Mouse (Mus musculus) CH12F3 (cell line): ENCODE data around the gene Cd300lb.

Source experiments
- in situ Hi-C: fragments of 300-500 bp; cut with MboI; formaldehyde crosslinking; loops from 2 replicates; pipeline ENCODE4 v1.14.3; 2020; ENCODE audit warnings: low sequenced_read_pairs

Gene Cd300lb

GRCm38 (mm10) chr11:114884380-114885100, 49.6 kb downstream of the Cd300lb start:
- in situ Hi-C loops: no loop called here

GRCm38 (mm10) chr11:114883251-114883789, 50.9 kb downstream of the Cd300lb start:
- in situ Hi-C loops: no loop called here

DNA sequence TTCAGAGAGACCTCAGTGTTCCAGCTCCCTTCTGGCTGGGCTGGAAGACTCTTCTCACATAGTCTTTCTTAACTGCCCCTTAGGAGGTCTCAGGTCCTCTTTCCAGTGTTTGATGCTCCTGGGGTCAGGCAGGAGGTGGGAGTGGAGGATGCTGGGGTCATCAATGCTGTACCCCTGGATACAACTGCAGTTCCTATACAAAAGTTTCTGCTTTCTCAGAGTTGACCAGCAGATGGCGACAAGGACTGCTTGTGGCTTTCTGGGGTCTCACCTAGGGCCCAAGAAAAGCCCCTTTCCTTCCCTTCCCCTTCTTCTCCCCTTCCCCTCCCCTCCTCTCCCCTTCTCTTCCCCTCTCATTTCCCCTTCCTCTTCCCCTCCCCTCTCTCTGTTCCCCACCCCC, 53.6 kb downstream of the Cd300lb start:
- in situ Hi-C loops: no loop called here

- in situ Hi-C loops: no loop called here
Measured at GRCm38 (mm10) chr11:114880185-114880584, 54.0 kb downstream of the Cd300lb start.

- in situ Hi-C loops: no loop called here
Measured at GRCm38 (mm10) chr11:114879666-114880065, 54.5 kb downstream of the Cd300lb start.

DNA sequence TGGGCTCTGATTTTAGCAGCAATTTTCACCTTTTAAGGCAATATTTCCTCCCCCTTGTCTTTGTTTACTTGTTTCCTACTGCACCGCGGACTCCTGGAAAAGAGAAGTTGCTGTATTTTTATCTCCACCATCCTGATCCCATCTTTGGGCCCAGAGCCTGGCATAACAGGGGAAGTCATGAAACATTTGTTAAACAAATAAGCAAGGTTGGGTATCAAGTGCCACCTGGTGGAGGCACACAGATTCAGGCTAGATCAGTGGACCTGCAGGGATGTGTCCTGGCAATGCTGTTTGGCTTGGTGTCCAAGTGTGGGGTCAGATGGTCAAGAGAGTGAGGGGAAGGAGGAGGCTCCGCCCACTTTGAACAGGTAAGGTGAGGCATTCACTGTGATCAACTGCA, 57.0 kb downstream of the Cd300lb start:
- in situ Hi-C loops: no loop called here

DNA sequence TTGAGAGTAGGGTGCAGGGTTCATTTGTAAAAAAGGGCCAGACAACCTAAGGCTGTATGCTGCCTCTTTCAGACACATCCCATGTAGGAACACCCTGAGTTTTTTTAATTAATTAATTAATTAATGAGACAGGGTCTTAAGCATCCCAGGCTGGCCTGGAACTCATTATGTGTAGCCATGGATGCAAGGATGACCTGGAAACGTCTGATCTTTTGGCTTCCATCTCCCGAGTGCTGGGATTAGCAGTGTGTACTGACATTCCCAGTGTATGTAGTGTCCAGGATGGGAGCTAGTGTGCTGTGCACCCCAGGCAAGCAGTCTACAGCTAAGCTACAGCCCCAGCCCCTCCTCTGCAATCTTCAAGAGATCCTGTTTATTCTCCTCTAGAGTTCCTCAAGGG, 57.6 kb downstream of the Cd300lb start:
- in situ Hi-C loops: no loop called here

GRCm38 (mm10) chr11:114876176-114876575, 58.0 kb downstream of the Cd300lb start:
- in situ Hi-C loops: no loop called here

DNA sequence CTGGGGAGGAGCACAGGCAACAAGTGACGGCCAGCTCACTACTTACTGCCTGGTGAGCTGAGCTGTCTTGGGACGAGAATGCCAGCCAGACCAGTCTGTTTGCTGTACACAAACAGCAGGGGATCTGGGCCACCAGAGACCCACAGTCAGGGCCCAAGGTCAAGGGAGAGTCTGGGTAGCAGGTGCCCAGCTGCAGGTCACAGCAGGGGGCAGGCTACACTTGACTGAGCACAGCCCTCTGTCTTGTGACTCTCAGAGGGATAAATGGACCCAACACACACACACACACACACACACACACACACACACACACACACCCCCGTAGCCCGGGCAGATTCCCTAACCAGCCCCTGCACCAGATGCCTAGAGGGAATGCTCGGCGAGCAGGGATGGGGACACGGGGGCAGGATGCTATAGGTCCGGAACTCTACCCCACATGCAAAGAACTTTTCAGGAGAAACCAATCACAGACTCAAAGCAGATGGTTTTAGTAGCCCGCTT, 58.8 kb downstream of the Cd300lb start:
- in situ Hi-C loops: no loop called here

GRCm38 (mm10) chr11:114874226-114875145, 59.7 kb downstream of the Cd300lb start:
- in situ Hi-C loops: no loop called here

DNA sequence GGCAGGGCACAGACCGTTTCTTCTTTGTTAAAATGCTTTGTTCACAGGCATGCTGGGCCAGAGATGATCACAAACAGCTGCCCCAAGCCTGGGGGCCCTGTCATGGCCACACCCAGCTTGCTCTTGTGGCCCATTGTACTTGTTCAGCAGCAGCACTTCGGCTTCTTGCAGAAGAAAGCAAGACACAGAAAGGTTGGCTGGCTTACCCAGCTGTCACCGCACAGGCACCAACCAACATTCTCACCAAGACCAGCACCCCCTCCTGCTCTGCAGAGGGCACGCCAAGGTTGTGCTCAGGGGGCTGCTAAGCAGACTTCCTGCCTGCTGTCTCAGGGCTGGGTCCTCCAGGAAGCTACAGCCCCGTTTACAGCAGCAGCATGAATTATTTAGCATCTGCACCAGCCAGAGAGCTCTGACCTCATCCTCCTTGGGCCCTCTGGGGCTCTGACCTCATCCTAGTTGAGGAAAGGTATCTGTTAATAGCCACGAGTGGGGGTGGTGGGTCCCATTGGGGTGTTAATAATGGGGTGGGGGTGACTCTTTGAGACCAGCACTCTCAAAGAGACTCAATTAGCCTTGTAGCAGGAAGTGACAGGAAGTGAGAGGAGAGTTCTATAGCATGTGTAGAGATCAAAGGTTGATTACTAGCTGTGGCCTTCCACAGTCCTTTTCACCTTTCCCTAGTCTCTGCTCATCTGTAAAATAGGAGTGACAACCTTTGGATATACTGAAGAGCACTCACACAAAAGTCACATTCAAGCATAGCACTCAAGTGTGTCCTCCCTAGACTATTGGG, 61.0 kb downstream of the Cd300lb start:
- in situ Hi-C loops: no loop called here
